Mouse (Mus musculus) kidney, postnatal 25 days (tissue): ENCODE measurements around the gene Gabpb2.

ENCODE experiments used
- DNase-seq, 2 experiments: peaks; one replicate each; pipeline ENCODE4 v3.0.0; 2021; ENCODE audit warnings: mixed read lengths in 2 of 2

The Gabpb2 gene

DNA sequence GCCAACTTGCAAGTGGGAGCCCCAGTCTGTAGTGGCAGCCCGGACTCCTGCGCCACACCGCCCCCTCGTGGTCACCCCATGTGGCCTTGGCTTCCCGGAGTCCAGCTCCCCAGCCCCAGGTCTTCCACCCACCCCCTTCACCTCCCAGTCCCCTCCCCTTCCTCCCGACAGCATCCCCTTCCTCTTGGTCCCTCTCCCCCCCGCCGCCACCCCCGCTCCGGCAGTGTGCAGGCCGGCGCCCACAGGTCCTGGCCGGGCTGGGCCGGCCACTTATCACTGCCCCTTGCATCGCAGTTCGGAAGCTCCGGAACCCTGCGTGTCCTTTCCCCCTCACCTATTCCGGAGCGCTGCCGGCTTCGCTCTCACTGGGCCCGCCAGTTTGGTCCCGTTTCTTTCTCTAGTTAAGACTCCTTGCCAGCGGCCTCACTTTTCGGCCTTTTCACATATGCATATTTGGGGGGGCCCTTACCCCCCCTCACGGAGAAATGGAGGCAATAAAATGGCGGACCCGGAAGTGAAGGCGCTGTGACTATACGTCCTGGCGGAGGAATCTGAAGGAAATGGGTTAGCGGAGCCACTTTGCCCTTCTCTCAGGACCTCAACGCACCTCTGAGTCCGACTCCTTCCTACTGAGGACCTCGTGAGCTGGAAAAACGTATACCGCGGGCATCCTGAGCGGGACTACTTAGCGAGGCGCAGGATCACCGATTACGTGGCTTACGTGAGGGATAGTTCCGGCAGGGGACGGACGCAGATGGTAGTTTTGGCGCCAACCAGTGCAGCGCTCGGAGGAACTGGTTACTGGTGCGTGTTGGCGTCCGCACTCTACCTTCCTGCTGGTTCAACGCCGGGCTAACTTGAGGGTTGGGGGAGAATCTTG lies at the start of gene Gabpb2:
Gene Gabpb2 (minus strand): TSS at position 662 of the 880 bp plus-strand sequence.
- peak; percentile 97 for DNase-seq

DNA sequence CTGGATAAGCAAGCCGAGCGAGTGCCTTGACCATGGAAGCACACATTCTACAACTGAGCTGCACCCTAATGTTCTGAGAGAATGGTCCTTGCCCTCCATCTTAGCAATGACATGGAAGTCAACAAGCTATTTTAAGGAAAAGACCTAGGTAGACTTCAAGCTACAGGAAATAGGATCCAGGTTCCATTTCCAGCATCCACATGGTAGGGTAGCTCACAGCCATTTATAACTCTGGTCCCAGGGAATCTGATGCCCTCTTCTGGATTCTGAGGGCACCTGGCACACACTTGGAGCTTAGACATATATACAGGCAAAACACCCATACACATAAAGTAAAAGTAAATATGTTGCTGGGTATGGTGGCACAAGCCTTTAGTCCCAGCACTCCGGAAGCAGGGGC lies 48.3 kb upstream of the Gabpb2 start:
- DNase-seq: no peak

DNA sequence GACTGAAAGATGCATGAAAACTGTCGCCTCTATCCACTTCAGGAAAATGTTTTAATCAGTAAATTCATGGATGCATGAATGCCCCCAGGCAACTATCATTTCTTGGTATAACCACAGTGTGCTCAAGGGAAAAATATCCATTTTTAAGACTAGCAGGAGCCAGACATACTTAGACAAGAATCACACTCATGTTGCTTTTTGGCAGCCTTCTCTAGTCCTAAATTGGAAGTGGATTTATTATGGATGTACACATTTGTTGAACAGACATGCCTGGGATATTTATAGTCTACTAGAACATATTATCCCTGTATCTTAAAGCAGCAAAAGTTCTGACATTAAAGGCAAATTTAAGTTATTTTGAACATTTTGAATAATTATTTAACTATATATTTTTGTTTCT lies 47.0 kb upstream of the Gabpb2 start:
- DNase-seq: no peak

DNA sequence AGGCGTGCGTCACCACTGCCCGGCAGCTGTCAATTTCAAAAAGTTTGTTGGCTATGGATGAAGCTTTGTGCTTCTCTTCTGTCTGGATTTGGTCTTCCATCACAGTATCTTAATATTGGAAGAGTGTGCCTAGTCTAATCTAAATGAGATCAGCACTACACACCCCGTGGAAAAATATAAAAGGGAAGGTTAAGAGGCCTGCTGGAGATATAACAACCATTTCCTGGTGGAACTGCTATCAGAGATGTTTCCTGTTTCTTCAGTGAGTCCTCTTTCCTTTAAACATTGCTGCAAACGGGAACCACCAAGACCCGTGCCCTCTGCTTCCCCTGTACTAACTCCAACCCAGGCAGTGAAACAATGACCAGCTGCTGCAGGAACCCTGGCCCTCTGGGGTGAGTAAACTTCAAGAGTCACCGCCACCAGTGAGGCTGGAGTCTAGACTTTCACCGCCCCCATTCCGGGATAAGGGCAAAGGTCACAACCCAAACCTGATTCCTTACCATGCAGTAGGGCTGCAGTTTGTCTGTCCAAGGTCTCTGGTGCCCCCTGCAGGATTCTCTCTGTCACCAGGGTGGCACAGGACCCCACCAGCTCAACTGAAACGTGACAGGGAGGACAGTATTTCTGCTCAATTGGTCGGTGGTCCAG lies 45.5 kb upstream of the Gabpb2 start:
- peak; percentile 93 to 94 for DNase-seq

- no peak for DNase-seq
Observed at GRCm38 (mm10) chr3:95261975-95262374, 44.3 kb upstream of the Gabpb2 start.

DNA sequence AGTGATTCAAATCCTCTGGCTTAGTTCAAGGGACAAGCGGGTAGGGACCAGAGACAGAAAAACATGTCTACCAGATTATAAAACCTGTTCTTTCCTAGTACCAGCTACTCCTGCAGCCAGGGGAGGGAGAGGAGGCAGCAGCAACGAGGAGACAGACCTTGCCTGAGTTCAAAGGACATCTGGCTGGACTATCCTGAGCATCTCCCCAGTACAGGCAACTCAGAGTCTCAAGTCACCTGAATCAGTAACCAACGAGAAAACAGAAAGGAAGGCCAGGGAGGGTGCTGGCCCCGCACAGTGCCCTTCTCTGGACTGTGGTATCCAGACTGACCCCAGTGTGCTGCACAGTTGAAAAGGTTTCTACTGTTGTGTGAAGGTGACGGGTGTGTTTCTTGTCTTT lies 39.2 kb upstream of the Gabpb2 start:
- peak; percentile 28 to 74 for DNase-seq

GRCm38 (mm10) chr3:95250783-95251424 lies 33.2 kb upstream of the Gabpb2 start, which contains the start of gene Bnipl:
TSS of gene Bnipl (minus strand) at chr3:95251193.
- no peak for DNase-seq

- DNase-seq: no peak
Observed at GRCm38 (mm10) chr3:95250361-95250760, 32.6 kb upstream of the Gabpb2 start.

- no peak for DNase-seq
Observed at GRCm38 (mm10) chr3:95247660-95248336, 30.1 kb upstream of the Gabpb2 start.

GRCm38 (mm10) chr3:95246465-95247231 lies 28.9 kb upstream of the Gabpb2 start:
- DNase-seq: peak; percentile 58 to 71

GRCm38 (mm10) chr3:95243086-95243485 lies 25.4 kb upstream of the Gabpb2 start:
- DNase-seq: no peak

GRCm38 (mm10) chr3:95241498-95241897 lies 23.8 kb upstream of the Gabpb2 start, which contains the start of gene Gm128:
TSS of gene Gm128 (minus strand) at chr3:95241598.
- no peak for DNase-seq

DNA sequence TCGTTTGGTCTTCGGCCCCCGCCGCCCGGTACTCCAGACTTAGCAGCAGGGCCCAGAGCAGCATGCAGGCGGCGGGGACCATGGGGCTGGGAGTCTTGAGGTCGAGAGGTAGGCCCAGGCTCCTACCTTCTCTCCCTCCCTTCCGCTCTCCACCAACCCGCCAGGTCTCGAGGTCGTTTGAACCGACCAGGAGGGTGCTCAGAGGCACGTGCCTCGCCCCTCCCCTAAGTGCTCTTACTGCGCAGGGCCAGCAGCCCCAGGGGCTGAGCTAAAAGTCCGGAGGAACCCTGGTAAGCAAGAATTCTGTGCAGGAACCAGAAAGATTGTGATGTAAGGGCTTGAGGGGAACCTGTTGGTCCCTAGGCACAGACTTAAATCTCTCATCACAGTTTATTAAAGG lies 23.2 kb upstream of the Gabpb2 start:
- peak in 1 of 2 experiments; percentile 57 for DNase-seq

GRCm38 (mm10) chr3:95239971-95240370 lies 22.3 kb upstream of the Gabpb2 start:
- DNase-seq: peak; percentile 29 to 41

DNA sequence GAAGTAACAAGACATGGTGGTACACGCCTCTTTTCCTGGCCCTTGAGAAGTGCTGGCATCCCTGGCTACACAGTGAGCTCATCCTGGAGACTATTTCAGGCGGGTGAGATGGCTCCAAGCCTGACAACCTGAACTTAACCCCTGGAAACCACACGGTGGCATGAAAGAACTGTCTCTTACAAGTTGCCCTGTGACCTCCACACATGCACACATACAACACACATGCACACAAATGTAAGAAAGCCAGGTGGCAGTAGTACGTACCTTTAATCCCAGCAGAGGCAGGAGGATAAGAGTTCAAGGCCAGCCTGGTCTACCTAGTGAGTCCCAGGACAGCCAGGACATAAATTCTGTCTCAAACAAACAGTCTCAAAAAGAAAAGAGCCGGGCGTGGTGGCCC lies 21.3 kb upstream of the Gabpb2 start:
- DNase-seq: no peak

- no peak for DNase-seq
Observed at GRCm38 (mm10) chr3:95237541-95238099, 19.9 kb upstream of the Gabpb2 start.

GRCm38 (mm10) chr3:95235386-95236301 lies 17.9 kb upstream of the Gabpb2 start:
- DNase-seq: peak in 1 of 2 experiments; percentile 58

DNA sequence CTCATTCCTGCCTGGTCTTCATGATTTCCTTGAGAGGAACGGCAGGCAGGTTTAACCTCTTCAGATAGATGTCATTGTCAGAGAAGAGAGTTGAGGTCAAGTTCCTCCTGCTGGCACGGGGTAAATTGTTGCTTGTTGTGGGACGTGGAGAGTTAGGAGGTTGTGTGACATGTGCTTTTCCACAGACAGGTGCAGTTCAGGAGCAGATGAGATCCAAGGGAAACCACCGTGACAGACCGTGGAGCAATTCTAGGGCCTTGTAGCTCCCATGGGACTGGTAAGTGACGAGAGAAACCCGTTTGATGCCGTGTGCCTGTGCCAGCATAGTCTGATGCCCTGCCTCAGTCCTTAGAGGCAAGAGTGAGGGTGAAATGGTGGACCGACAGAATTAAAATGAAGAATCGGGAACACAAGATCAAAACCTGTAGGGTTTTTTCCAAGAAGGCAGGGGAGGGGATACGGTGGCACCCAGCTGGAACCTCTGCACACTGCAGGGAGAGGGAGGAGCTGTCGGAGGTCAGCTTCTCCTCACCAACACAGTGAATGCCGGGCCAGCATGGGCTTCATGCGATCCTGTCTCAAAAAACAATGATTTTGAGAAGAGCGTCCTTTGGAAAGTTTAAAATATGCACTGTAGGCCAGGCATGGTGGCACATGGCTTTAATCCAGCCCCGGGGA lies 15.7 kb upstream of the Gabpb2 start:
- DNase-seq: peak; percentile 40 to 69

- DNase-seq: peak; percentile 60 to 84
Observed at GRCm38 (mm10) chr3:95232771-95233170, 15.1 kb upstream of the Gabpb2 start.
